ENCODE assay signal across 6 mouse cellular contexts in the genomic region with DNA sequence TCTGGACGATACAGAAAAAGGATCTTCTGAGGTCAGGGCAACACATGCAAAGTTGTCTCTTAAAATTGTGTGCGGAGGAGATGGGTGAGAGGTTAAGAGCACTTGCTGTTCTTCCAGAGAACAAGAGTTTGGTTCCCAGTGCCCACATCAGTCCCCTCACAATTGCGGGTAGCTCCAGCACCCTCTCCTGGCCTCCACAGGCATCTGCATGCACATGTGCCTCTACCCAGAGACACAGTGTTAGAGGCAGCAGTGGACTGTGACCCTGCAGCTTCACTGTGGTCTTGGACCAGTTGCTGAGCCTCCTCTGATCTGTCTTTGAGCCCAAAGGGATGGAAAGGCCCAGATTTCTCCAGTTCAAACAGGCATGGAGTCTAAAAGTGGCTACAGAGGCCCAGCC. TPM values are rescaled to one million over a fixed set of nuclear protein-coding genes. Genes with fewer than 3 reads are reported as not detected.
DNase-seq lines count a peak whose midpoint lies in the region; ATAC-seq and TF ChIP-seq lines count a peak whose summit lies in the region.
"Not testable (repeated sequence)": the region's sequence is repeated elsewhere in the genome, so short reads cannot be mapped to it uniquely, and the experiment has no call there.

No protein-coding gene starts in this region.

- not testable (repeated sequence) for H3K36me3 ChIP-seq in ES-Bruce4 (ENCODE audit: control insufficient read depth, insufficient read depth, low read length, poor library complexity, severe bottlenecking); kidney, postnatal 0 days (ENCODE audit: insufficient read depth, low read length); liver, postnatal 0 days (replicated peaks; ENCODE audit: insufficient read depth, low read length)
- H3K36me3 ChIP-seq in small intestine, adult 2 months (ENCODE audit: control insufficient read depth, insufficient read depth, low read length): peaks cover 16% of the 10 kb centered on the region

- ATAC-seq in kidney, postnatal 0 days (replicated peaks; ENCODE audit: low FRiP score, low read depth); liver, postnatal 0 days: not testable (repeated sequence)

- 83% methylated on average over 3 of the region's 3 CpGs for WGBS in cerebellum, adult 2 months
- 88% methylated on average over 3 of the region's 3 CpGs for WGBS in kidney, postnatal 0 days
- WGBS in liver, postnatal 0 days (ENCODE audit: insufficient replicate concordance): 83% methylated on average over 3 of the region's 3 CpGs
- 82% methylated on average over 3 of the region's 3 CpGs for WGBS in small intestine, adult 2 months

- not testable (repeated sequence) for H3K9ac ChIP-seq in ES-Bruce4 (ENCODE audit: low read depth, poor library complexity, severe bottlenecking); kidney, postnatal 0 days (ENCODE audit: low read depth, low read length); liver, postnatal 0 days (replicated peaks)

- H3K27ac ChIP-seq in ES-Bruce4 (ENCODE audit: insufficient read depth, low read length); cerebellum, adult 2 months (ENCODE audit: insufficient read depth, low read length); kidney, postnatal 0 days; liver, postnatal 0 days (ENCODE audit: low read depth); small intestine, adult 2 months (ENCODE audit: insufficient read depth, low read depth, low read length): not testable (repeated sequence)

- H3K9me3 ChIP-seq in ES-Bruce4 (replicated peaks; ENCODE audit: control insufficient read depth, insufficient read depth, low read length, poor library complexity, severe bottlenecking); kidney, postnatal 0 days (replicated peaks; ENCODE audit: low read length); liver, postnatal 0 days (ENCODE audit: low read length): not testable (repeated sequence)

- not testable (repeated sequence) for TF ChIP-seq POLR2A in ES-Bruce4 (IDR thresholded peaks at IDR 0.05; ENCODE audit: insufficient read depth, low read length); cerebellum, adult 2 months (IDR thresholded peaks at IDR 0.05; ENCODE audit: borderline replicate concordance, insufficient read depth, low read length); small intestine, adult 2 months (IDR thresholded peaks at IDR 0.05; ENCODE audit: low read depth, low read length)

- TF ChIP-seq EP300 in ES-Bruce4 (IDR thresholded peaks at IDR 0.05; ENCODE audit: insufficient read depth, low read depth, low read length); liver, postnatal 0 days (IDR thresholded peaks at IDR 0.05; ENCODE audit: low read depth): not testable (repeated sequence)

- not testable (repeated sequence) for H3K4me2 ChIP-seq in kidney, postnatal 0 days (ENCODE audit: low read length); liver, postnatal 0 days (ENCODE audit: low read depth, low read length)

- DNase-seq in cerebellum, adult 2 months; kidney, postnatal 0 days (ENCODE audit: low spot score); liver, postnatal 0 days: not testable (repeated sequence)
- peak; percentile 26 for DNase-seq in thymus, postnatal 14 days

- H3K27me3 ChIP-seq in ES-Bruce4 (ENCODE audit: control insufficient read depth, insufficient read depth, low read length, poor library complexity, severe bottlenecking); cerebellum, adult 2 months (ENCODE audit: control insufficient read depth, insufficient read depth, low read length); kidney, postnatal 0 days (ENCODE audit: insufficient read depth, low read length); liver, postnatal 0 days (ENCODE audit: insufficient read depth, low read length); small intestine, adult 2 months (ENCODE audit: control insufficient read depth, insufficient read depth, low read length): not testable (repeated sequence)

- not testable (repeated sequence) for H3K4me3 ChIP-seq in ES-Bruce4 (ENCODE audit: low read depth, low read length); cerebellum, adult 2 months (replicated peaks; ENCODE audit: insufficient read depth, low read depth, low read length); kidney, postnatal 0 days (replicated peaks; ENCODE audit: low read depth, low read length); liver, postnatal 0 days (ENCODE audit: low read depth, low read length); small intestine, adult 2 months (ENCODE audit: low read depth, low read length)

- TF ChIP-seq CTCF in ES-Bruce4 (IDR thresholded peaks at IDR 0.05; ENCODE audit: low read depth, low read length): peak; percentile 57
- TF ChIP-seq CTCF in cerebellum, adult 2 months (IDR thresholded peaks at IDR 0.05; ENCODE audit: borderline replicate concordance, insufficient read depth, low read depth, low read length): peak; percentile 17; the same call in 1 of the 2 replicates
- peak; percentile 35; the same call in 1 of the 2 replicates for TF ChIP-seq CTCF in kidney, postnatal 0 days (IDR thresholded peaks at IDR 0.05; ENCODE audit: low read depth)
- peak; percentile 42 for TF ChIP-seq CTCF in liver, postnatal 0 days (IDR thresholded peaks at IDR 0.05; ENCODE audit: low read depth)
- peak; percentile 12; the same call in 1 of the 2 replicates for TF ChIP-seq CTCF in small intestine, adult 2 months (IDR thresholded peaks at IDR 0.05; ENCODE audit: extremely low read depth, insufficient read length, insufficient replicate concordance, low read depth, low read length)

- H3K4me1 ChIP-seq in ES-Bruce4 (ENCODE audit: control insufficient read depth, insufficient read depth, low read length); cerebellum, adult 2 months (ENCODE audit: control insufficient read depth, insufficient read depth, low read length); kidney, postnatal 0 days (replicated peaks; ENCODE audit: insufficient read depth, low read length); liver, postnatal 0 days (ENCODE audit: insufficient read depth); small intestine, adult 2 months (ENCODE audit: control insufficient read depth, insufficient read depth, insufficient read length, low read length): not testable (repeated sequence)

RNA-seq across cellular contexts. Expression of a gene that starts 4.0 kb away (rescaled TPM):
- polyA plus RNA-seq in ES-Bruce4 (2011; ENCODE audit: insufficient read depth, insufficient read length, low read depth, missing spikeins): 4.2 and 7.5 TPM in 2 replicates
- polyA plus RNA-seq in cerebellum, adult 2 months (2012; rRNA removed): 8.2 and 8.6 TPM in 2 replicates
- 5.5 and 6.8 TPM in 2 replicates for polyA plus RNA-seq in kidney, postnatal 0 days (2015; fragmentation: Nextera tagmentation; extraction: Ambion mirVana)
- polyA plus RNA-seq in liver, postnatal 0 days (2015; fragmentation: Nextera tagmentation; extraction: Ambion mirVana): 1.5 TPM in 2 replicates
- 15.0 and 35.5 TPM in 2 replicates for polyA plus RNA-seq in small intestine, adult 2 months (2012; rRNA removed)

RNA-seq across cellular contexts. Expression of a gene that starts 15.1 kb away (rescaled TPM):
- 1.7 and 2.1 TPM in 2 replicates for polyA plus RNA-seq in ES-Bruce4 (2011; ENCODE audit: insufficient read depth, insufficient read length, low read depth, missing spikeins)
- polyA plus RNA-seq in cerebellum, adult 2 months (2012; rRNA removed): 3.9 and 4.4 TPM in 2 replicates
- polyA plus RNA-seq in kidney, postnatal 0 days (2015; fragmentation: Nextera tagmentation; extraction: Ambion mirVana): 4.8 and 5.6 TPM in 2 replicates
- 0.89 and 1.2 TPM in 2 replicates for polyA plus RNA-seq in liver, postnatal 0 days (2015; fragmentation: Nextera tagmentation; extraction: Ambion mirVana)
- polyA plus RNA-seq in small intestine, adult 2 months (2012; rRNA removed): 4.5 and 7.3 TPM in 2 replicates

RNA-seq across cellular contexts. Expression of a gene that starts 21.6 kb away (rescaled TPM):
- 2.0 and 6.1 TPM in 2 replicates for polyA plus RNA-seq in ES-Bruce4 (2011; ENCODE audit: insufficient read depth, insufficient read length, low read depth, missing spikeins)
- polyA plus RNA-seq in cerebellum, adult 2 months (2012; rRNA removed): 4.8 and 5.9 TPM in 2 replicates
- polyA plus RNA-seq in kidney, postnatal 0 days (2015; fragmentation: Nextera tagmentation; extraction: Ambion mirVana): 6.5 and 7.4 TPM in 2 replicates
- polyA plus RNA-seq in liver, postnatal 0 days (2015; fragmentation: Nextera tagmentation; extraction: Ambion mirVana): 1.9 and 2.6 TPM in 2 replicates
- polyA plus RNA-seq in small intestine, adult 2 months (2012; rRNA removed): 6.5 and 12.8 TPM in 2 replicates

RNA-seq across cellular contexts. Expression of a gene that starts 26.5 kb away (rescaled TPM):
- 7.0 and 7.8 TPM in 2 replicates for polyA plus RNA-seq in ES-Bruce4 (2011; ENCODE audit: insufficient read depth, insufficient read length, low read depth, missing spikeins)
- polyA plus RNA-seq in cerebellum, adult 2 months (2012; rRNA removed): 21.2 TPM in 2 replicates
- polyA plus RNA-seq in kidney, postnatal 0 days (2015; fragmentation: Nextera tagmentation; extraction: Ambion mirVana): 21.2 and 22.2 TPM in 2 replicates
- polyA plus RNA-seq in liver, postnatal 0 days (2015; fragmentation: Nextera tagmentation; extraction: Ambion mirVana): 4.8 and 6.4 TPM in 2 replicates
- 27.3 and 47.4 TPM in 2 replicates for polyA plus RNA-seq in small intestine, adult 2 months (2012; rRNA removed)

RNA-seq across cellular contexts. Expression of a gene that starts 34.8 kb away (rescaled TPM):
- polyA plus RNA-seq in ES-Bruce4 (2011; ENCODE audit: insufficient read depth, insufficient read length, low read depth, missing spikeins): 1.4 and 1.9 TPM in 2 replicates
- 4.0 and 4.3 TPM in 2 replicates for polyA plus RNA-seq in cerebellum, adult 2 months (2012; rRNA removed)
- polyA plus RNA-seq in kidney, postnatal 0 days (2015; fragmentation: Nextera tagmentation; extraction: Ambion mirVana): 5.6 and 6.7 TPM in 2 replicates
- 0.98 and 1.1 TPM in 2 replicates for polyA plus RNA-seq in liver, postnatal 0 days (2015; fragmentation: Nextera tagmentation; extraction: Ambion mirVana)
- polyA plus RNA-seq in small intestine, adult 2 months (2012; rRNA removed): 3.5 and 5.8 TPM in 2 replicates
